Mouse (Mus musculus) testis, adult 2 months (tissue): ENCODE data around the gene Zcchc13.

Experiments used
- CTCF ChIP-seq: fragments of 200-500 bp; IDR thresholded peaks from 2 replicates; pipeline ENCODE4 v1.5.1; 2012; ENCODE audit warnings: low read depth, mild to moderate bottlenecking, inconsistent platforms, low read length, moderate library complexity; ENCODE audit not compliant: control insufficient read depth, insufficient read depth, insufficient replicate concordance
- POLR2A ChIP-seq: fragments of 200-500 bp; IDR thresholded peaks from 2 replicates; pipeline ENCODE4 v1.6.1; 2012; ENCODE audit warnings: low read depth, mild to moderate bottlenecking, inconsistent platforms, low read length, moderate library complexity; ENCODE audit not compliant: control insufficient read depth

- TF ChIP-seq CTCF (no peak), POLR2A (no peak)
Observed at GRCm38 (mm10) chrX:103605473-103605872, 24.9 kb upstream of the Zcchc13 start.
